Comparison of ENCODE assay signal across 28 mouse cellular contexts in genomic region chr10:109358812-109359211, GRCm38 (mm10).
DNase-seq lines count a peak whose midpoint lies in the region; ATAC-seq lines count a peak whose summit lies in the region.
"Had no signal": no experiment of that assay in that cellular context is flagged by ENCODE, and none has a peak within 500 bp of the region (broad histone marks: within the 10 kb centered on the region; RNA-seq: fewer than 3 reads in every experiment).

No protein-coding gene starts in this region.

- no peak overlapping the region for H3K4me3 ChIP-seq in forebrain, embryonic 14.5 days (ENCODE audit: low read depth, low read length)
- no peak overlapping the region for H3K4me3 ChIP-seq in forebrain, embryonic 10.5 days
- H3K4me3 ChIP-seq: heart, embryonic 13.5 days; hindbrain, embryonic 15.5 days; limb, embryonic 13.5 days; liver, embryonic 13.5 days; neural tube, embryonic 13.5 days had no signal

- 49% methylated on average over 6 of the region's 6 CpGs for WGBS in forebrain, embryonic 14.5 days
- 86% methylated on average over 6 of the region's 6 CpGs for WGBS in forebrain, embryonic 10.5 days

- DNase-seq in forebrain, embryonic 14.5 days (ENCODE audit: low spot score): peak; percentile 63
- DNase-seq in forebrain, embryonic 10.5 days (ENCODE audit: extremely low spot score, low spot score): no peak
- peak; percentile 7 for DNase-seq in left cerebral cortex, adult 11 months (ENCODE audit: low spot score)
- no peak for DNase-seq in left cerebral cortex, postnatal 4 days
- peak; percentile 27 to 47 for DNase-seq in right cerebral cortex, postnatal 10 days (ENCODE audit: low spot score in 2 of 2)
- DNase-seq in right cerebral cortex, adult 2 months (ENCODE audit: low spot score in 2 of 2): no peak
- peak; percentile 56 for DNase-seq in telencephalon, adult 2 months (ENCODE audit: low read depth, low spot score)
- no peak for DNase-seq in layer of hippocampus, postnatal 14 days (ENCODE audit: low spot score in 2 of 2)
- DNase-seq: adrenal gland, postnatal 10 days; cerebellum, adult 11-12 months; cerebellum, postnatal 25 days; gastrocnemius, postnatal 10 days; heart, adult 11 months; heart, postnatal 36 days; kidney, adult 11 months; liver, embryonic 13.5 days; lung, embryonic 14.5 days; thymus, adult 18-20 months; thymus, postnatal 4 days had no signal

- no peak overlapping the region for H3K27ac ChIP-seq in forebrain, embryonic 14.5 days (ENCODE audit: low read depth, low read length)
- no peak overlapping the region for H3K27ac ChIP-seq in forebrain, embryonic 10.5 days
- H3K27ac ChIP-seq: heart, embryonic 13.5 days; hindbrain, embryonic 15.5 days; kidney, postnatal 0 days; limb, embryonic 13.5 days; liver, embryonic 13.5 days; macrophage; neural tube, embryonic 13.5 days had no signal

- H3K27me3 ChIP-seq in forebrain, embryonic 14.5 days (replicated peaks; ENCODE audit: control insufficient read depth, insufficient read depth, low read length): no peaks in the 10 kb centered on the region
- H3K27me3 ChIP-seq in forebrain, embryonic 10.5 days (ENCODE audit: poor library complexity, severe bottlenecking): no peaks in the 10 kb centered on the region
- H3K27me3 ChIP-seq: heart, embryonic 13.5 days; hindbrain, embryonic 15.5 days; limb, embryonic 13.5 days; liver, embryonic 13.5 days; neural tube, embryonic 13.5 days had no signal

- intact Hi-C loops in left cerebral cortex, postnatal 4 days (cut with DNase I): no loop called here

- peak; percentile 75 for ATAC-seq in forebrain, embryonic 14.5 days
- ATAC-seq: activated CD4-positive, CD25-positive, alpha-beta regulatory T cell, adult 4 months had no signal

- H3K4me1 ChIP-seq in forebrain, embryonic 14.5 days (ENCODE audit: control insufficient read depth, insufficient read depth, low read length): no peaks in the 10 kb centered on the region; the same call in 1 of the 2 replicates
- H3K4me1 ChIP-seq in forebrain, embryonic 10.5 days: no peaks in the 10 kb centered on the region
- H3K4me1 ChIP-seq: heart, embryonic 13.5 days; hindbrain, embryonic 15.5 days; limb, embryonic 13.5 days; liver, embryonic 13.5 days had no signal

- H3K9ac ChIP-seq in forebrain, embryonic 14.5 days (ENCODE audit: low read length): no peak overlapping the region
- H3K9ac ChIP-seq: heart, embryonic 13.5 days; hindbrain, embryonic 15.5 days; limb, embryonic 13.5 days; liver, embryonic 13.5 days; lung, embryonic 14.5 days; neural tube, embryonic 13.5 days had no signal

- H3K36me3 ChIP-seq in forebrain, embryonic 14.5 days (ENCODE audit: control insufficient read depth, insufficient read depth, low read length): no peaks in the 10 kb centered on the region
- H3K36me3 ChIP-seq in forebrain, embryonic 10.5 days (replicated peaks): no peaks in the 10 kb centered on the region
- H3K36me3 ChIP-seq: G1E; heart, embryonic 13.5 days; hindbrain, embryonic 15.5 days; limb, embryonic 13.5 days; liver, embryonic 13.5 days; neural tube, embryonic 13.5 days had no signal

- H3K4me2 ChIP-seq in forebrain, embryonic 14.5 days (ENCODE audit: low read length): no peak overlapping the region
- H3K4me2 ChIP-seq: heart, embryonic 13.5 days; hindbrain, embryonic 15.5 days; limb, embryonic 13.5 days; liver, embryonic 13.5 days; lung, embryonic 14.5 days; midbrain, embryonic 11.5 days; neural tube, embryonic 13.5 days had no signal

- H3K9me3 ChIP-seq in forebrain, embryonic 14.5 days (replicated peaks; ENCODE audit: control insufficient read depth, low read length): no peaks in the 10 kb centered on the region
- H3K9me3 ChIP-seq in forebrain, embryonic 10.5 days: no peaks in the 10 kb centered on the region
- H3K9me3 ChIP-seq: heart, embryonic 13.5 days; hindbrain, embryonic 15.5 days; limb, embryonic 13.5 days; liver, embryonic 13.5 days; neural tube, embryonic 13.5 days had no signal

Comparison
In these comparisons a context has a peak if more than half of its experiments do, and no peak if none do; other contexts are left out.
1. DNase-seq: peak in forebrain, embryonic 14.5 days (single experiment), left cerebral cortex, adult 11 months (single experiment), right cerebral cortex, postnatal 10 days (2 of 2) and telencephalon, adult 2 months (single experiment); none in forebrain, embryonic 10.5 days (single experiment), left cerebral cortex, postnatal 4 days (single experiment), right cerebral cortex, adult 2 months (0 of 2) and layer of hippocampus, postnatal 14 days (0 of 2).